Mouse (Mus musculus): ENCODE measurements around the gene Kat7. TPM values are rescaled to one million over a fixed set of nuclear protein-coding genes. Genes with fewer than 3 reads are reported as not detected.

Kat7 gene
- total and polyA plus RNA-seq, 3 experiments, result 19.8 to 28.6 (median 25.9) TPM

- 86% methylated on average over 2 of the region's 2 CpGs for WGBS
- intact Hi-C loops (cut with DNase I), result no loop called here
- Histone ChIP-seq H3K27ac (no peak overlapping the region), H3K9ac (ENCODE audit: low read depth, low read length) (no peak overlapping the region), H3K79me2 (replicated peaks; ENCODE audit: control insufficient read depth, insufficient read depth, low read length) (no peaks in the 10 kb centered on the region), H3K4me1 (ENCODE audit: control insufficient read depth, insufficient read depth, low read length) (peaks cover 3% of the 10 kb centered on the region; the same call in 1 of the 2 replicates), H3K36me3 (ENCODE audit: control insufficient read depth, insufficient read depth, low read length) (no peaks in the 10 kb centered on the region), H3K27me3 (ENCODE audit: control insufficient read depth, insufficient read depth, low read length) (no peaks in the 10 kb centered on the region), H3K4me3 (no peak overlapping the region)
- TF ChIP-seq POLR2A (IDR thresholded peaks at IDR 0.05; ENCODE audit: insufficient read depth, low read depth, low read length), result no peak
- no peak for TF ChIP-seq EP300 (IDR thresholded peaks at IDR 0.05; ENCODE audit: insufficient read depth, low read depth, low read length)
- TF ChIP-seq CTCF (IDR thresholded peaks at IDR 0.05), result no peak
- no peak for DNase-seq
These were observed 34.1 kb upstream of the Kat7 start for GRCm38 (mm10) chr11:95344181-95344580.

DNA sequence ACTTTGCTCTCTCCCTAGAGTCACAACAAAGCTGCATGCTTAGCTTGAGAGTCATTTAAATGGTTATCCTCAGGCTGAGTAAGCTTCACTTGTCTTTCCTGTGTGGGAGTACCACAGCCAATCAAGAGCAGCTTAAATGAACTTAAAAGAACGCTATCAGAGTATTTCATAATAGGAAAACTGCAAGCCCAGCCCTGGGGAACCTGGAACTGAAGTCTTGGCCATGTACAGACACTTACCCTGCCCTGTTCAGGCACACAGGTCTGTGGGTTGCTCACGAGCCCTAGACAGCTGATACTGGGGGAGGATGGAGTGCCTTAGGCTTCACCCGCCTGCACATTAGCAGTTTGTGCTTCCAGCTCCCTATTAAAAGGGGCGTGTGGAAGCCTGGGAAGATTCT, 33.1 kb upstream of the Kat7 start:
- intact Hi-C loops (cut with DNase I), result no loop called here
- Histone ChIP-seq H3K27me3 (ENCODE audit: control insufficient read depth, insufficient read depth, low read length) (no peaks in the 10 kb centered on the region), H3K4me1 (ENCODE audit: control insufficient read depth, insufficient read depth, low read length) (peaks cover 3% of the 10 kb centered on the region; the same call in 1 of the 2 replicates), H3K36me3 (ENCODE audit: control insufficient read depth, insufficient read depth, low read length) (no peaks in the 10 kb centered on the region), H3K9ac (ENCODE audit: low read depth, low read length) (no peak overlapping the region), H3K27ac (no peak overlapping the region), H3K4me3 (no peak overlapping the region), H3K79me2 (replicated peaks; ENCODE audit: control insufficient read depth, insufficient read depth, low read length) (no peaks in the 10 kb centered on the region)
- TF ChIP-seq POLR2A (IDR thresholded peaks at IDR 0.05; ENCODE audit: insufficient read depth, low read depth, low read length) (no peak), CTCF (IDR thresholded peaks at IDR 0.05) (no peak), EP300 (IDR thresholded peaks at IDR 0.05; ENCODE audit: insufficient read depth, low read depth, low read length) (no peak)
- DNase-seq, result no peak
- WGBS, result 70% methylated on average over 4 of the region's 4 CpGs

DNA sequence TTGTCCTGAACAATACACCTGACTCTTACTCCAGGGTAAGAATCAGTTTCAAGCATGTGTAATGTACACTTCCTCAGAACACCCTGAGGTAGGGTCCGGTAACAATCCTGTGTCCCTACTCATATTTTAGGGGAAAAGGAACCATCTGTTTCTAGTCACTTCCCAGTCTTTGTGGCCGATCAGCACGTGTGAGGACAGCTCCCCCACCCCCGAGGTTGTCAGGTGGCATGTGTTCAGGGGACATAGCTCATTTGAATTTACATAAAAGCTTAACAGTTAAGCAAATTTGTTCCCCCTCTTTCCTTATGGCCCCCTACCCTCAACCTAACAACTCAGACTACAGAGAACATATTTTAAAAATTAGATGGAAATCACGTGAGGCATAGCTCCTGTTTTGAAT, 30.6 kb upstream of the Kat7 start:
- Histone ChIP-seq H3K4me3 (no peak overlapping the region), H3K27me3 (ENCODE audit: control insufficient read depth, insufficient read depth, low read length) (no peaks in the 10 kb centered on the region), H3K4me1 (ENCODE audit: control insufficient read depth, insufficient read depth, low read length) (peaks cover 7% of the 10 kb centered on the region), H3K9ac (ENCODE audit: low read depth, low read length) (no peak overlapping the region), H3K79me2 (replicated peaks; ENCODE audit: control insufficient read depth, insufficient read depth, low read length) (no peaks in the 10 kb centered on the region), H3K36me3 (ENCODE audit: control insufficient read depth, insufficient read depth, low read length) (no peaks in the 10 kb centered on the region), H3K27ac (no peak overlapping the region)
- DNase-seq, result no peak
- TF ChIP-seq CTCF (IDR thresholded peaks at IDR 0.05) (no peak), POLR2A (IDR thresholded peaks at IDR 0.05; ENCODE audit: insufficient read depth, low read depth, low read length) (no peak), EP300 (IDR thresholded peaks at IDR 0.05; ENCODE audit: insufficient read depth, low read depth, low read length) (no peak)
- 64% methylated on average over 5 of the region's 5 CpGs for WGBS
- intact Hi-C loops (cut with DNase I), result no loop called here

DNA sequence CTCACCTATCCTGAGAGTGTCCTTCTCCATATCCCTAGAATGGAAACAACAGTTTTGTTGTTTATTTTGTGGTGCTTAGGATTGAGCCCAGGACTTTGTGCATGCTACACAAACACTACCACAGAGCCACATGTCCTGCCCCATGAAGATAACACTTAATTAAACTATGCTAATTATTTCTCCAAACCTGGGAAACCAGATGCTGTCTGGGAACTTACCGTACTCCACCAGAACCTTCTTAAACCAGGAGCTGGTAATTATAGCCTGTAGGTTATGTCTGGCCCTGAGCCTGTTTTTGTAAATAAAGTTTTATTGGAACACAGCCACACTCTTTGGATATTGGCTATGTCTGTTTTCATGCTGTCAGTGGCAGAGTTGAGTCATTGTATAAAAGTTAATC, 30.2 kb upstream of the Kat7 start:
- no peak overlapping the region for H3K27ac ChIP-seq
- H3K36me3 ChIP-seq (ENCODE audit: control insufficient read depth, insufficient read depth, low read length), result no peaks in the 10 kb centered on the region
- no peak for DNase-seq
- no peak overlapping the region for H3K9ac ChIP-seq (ENCODE audit: low read depth, low read length)
- peaks cover 6% of the 10 kb centered on the region for H3K4me1 ChIP-seq (ENCODE audit: control insufficient read depth, insufficient read depth, low read length)
- H3K4me3 ChIP-seq, result no peak overlapping the region
- 75% methylated on average over 1 of the region's 1 CpGs for WGBS
- intact Hi-C loops (cut with DNase I), result no loop called here
- no peaks in the 10 kb centered on the region for H3K27me3 ChIP-seq (ENCODE audit: control insufficient read depth, insufficient read depth, low read length)
- no peaks in the 10 kb centered on the region for H3K79me2 ChIP-seq (replicated peaks; ENCODE audit: control insufficient read depth, insufficient read depth, low read length)
- TF ChIP-seq CTCF (IDR thresholded peaks at IDR 0.05) (no peak), EP300 (IDR thresholded peaks at IDR 0.05; ENCODE audit: insufficient read depth, low read depth, low read length) (no peak), POLR2A (IDR thresholded peaks at IDR 0.05; ENCODE audit: insufficient read depth, low read depth, low read length) (no peak)

- no peaks in the 10 kb centered on the region for H3K27me3 ChIP-seq (ENCODE audit: control insufficient read depth, insufficient read depth, low read length)
- intact Hi-C loops (cut with DNase I), result loop anchor here (5.0 kb wide), 1 partner anchor 43 kb away; the partner anchor contains the start of gene Slc35b1
- no peak for DNase-seq
- H3K79me2 ChIP-seq (replicated peaks; ENCODE audit: control insufficient read depth, insufficient read depth, low read length), result no peaks in the 10 kb centered on the region
- WGBS, result 42% methylated on average over 14 of the region's 14 CpGs
- no peak for TF ChIP-seq CTCF (IDR thresholded peaks at IDR 0.05)
- no peak for TF ChIP-seq POLR2A (IDR thresholded peaks at IDR 0.05; ENCODE audit: insufficient read depth, low read depth, low read length)
- TF ChIP-seq EP300 (IDR thresholded peaks at IDR 0.05; ENCODE audit: insufficient read depth, low read depth, low read length), result no peak
- H3K9ac ChIP-seq (ENCODE audit: low read depth, low read length), result no peak overlapping the region
- no peaks in the 10 kb centered on the region; the same call in 1 of the 2 replicates for H3K36me3 ChIP-seq (ENCODE audit: control insufficient read depth, insufficient read depth, low read length)
- H3K4me3 ChIP-seq, result no peak overlapping the region
- H3K27ac ChIP-seq, result peak overlapping the region; percentile 12; the same call in 1 of the 2 replicates
- H3K4me1 ChIP-seq (ENCODE audit: control insufficient read depth, insufficient read depth, low read length), result peaks cover 5% of the 10 kb centered on the region
These were observed 29.5 kb upstream of the Kat7 start for GRCm38 (mm10) chr11:95339471-95340021.

- Histone ChIP-seq H3K36me3 (ENCODE audit: control insufficient read depth, insufficient read depth, low read length) (no peaks in the 10 kb centered on the region; the same call in 1 of the 2 replicates), H3K4me3 (peak overlapping the region; percentile 90; the same call in 1 of the 2 replicates), H3K27me3 (ENCODE audit: control insufficient read depth, insufficient read depth, low read length) (no peaks in the 10 kb centered on the region), H3K27ac (peak overlapping the region; percentile 79), H3K79me2 (replicated peaks; ENCODE audit: control insufficient read depth, insufficient read depth, low read length) (no peaks in the 10 kb centered on the region), H3K4me1 (ENCODE audit: control insufficient read depth, insufficient read depth, low read length) (peaks cover 5% of the 10 kb centered on the region), H3K9ac (ENCODE audit: low read depth, low read length) (peak overlapping the region; percentile 52; the same call in 1 of the 2 replicates)
- TF ChIP-seq EP300 (IDR thresholded peaks at IDR 0.05; ENCODE audit: insufficient read depth, low read depth, low read length) (no peak), CTCF (IDR thresholded peaks at IDR 0.05) (no peak)
- WGBS, result 38% methylated on average over 9 of the region's 9 CpGs
- intact Hi-C loops (cut with DNase I), result loop anchor here (2.0 to 5.0 kb wide), 2 partner anchors 27 to 44 kb away; partner anchors contain the start of genes Kat7 and Slc35b1
- DNase-seq, result no peak
These were observed 27.8 kb upstream of the Kat7 start for GRCm38 (mm10) chr11:95337846-95338342.

All from heart, adult 2 months (tissue).